Mouse (Mus musculus) embryonic facial prominence, embryonic 13.5 days (tissue): ENCODE results near the gene Arhgap42. TPM values are rescaled to one million over a fixed set of nuclear protein-coding genes. Genes with fewer than 3 reads are reported as not detected.

Experiments used
- ATAC-seq: fragments of 200-750 bp; cut with Nextera tagmentation; 2 replicates; pipeline ENCODE4 v1.8.0; 2017; ENCODE audit warnings: low read depth; ENCODE audit not compliant: insufficient number of reproducible peaks, insufficient read depth, low FRiP score, low TSS enrichment
- H3K27ac ChIP-seq: fragments of 300-500 bp; sonication (generic); 2 replicates; pipeline ENCODE4 v1.5.1; 2015; ENCODE audit warnings: moderate library complexity, mild to moderate bottlenecking, inconsistent platforms
- H3K27me3 ChIP-seq: fragments of 300-500 bp; sonication (generic); 2 replicates; pipeline ENCODE4 v1.6.1; 2015; ENCODE audit warnings: mild to moderate bottlenecking, inconsistent platforms
- H3K36me3 ChIP-seq: fragments of 300-500 bp; sonication (generic); 2 replicates; pipeline ENCODE4 v1.6.1; 2015; ENCODE audit warnings: mild to moderate bottlenecking, inconsistent platforms
- H3K4me1 ChIP-seq: fragments of 300-500 bp; sonication (generic); 2 replicates; pipeline ENCODE4 v1.6.1; 2015; ENCODE audit warnings: inconsistent platforms
- H3K4me2 ChIP-seq: fragments of 300-500 bp; sonication (generic); 2 replicates; pipeline ENCODE4 v1.6.1; 2015; ENCODE audit warnings: moderate library complexity, mild to moderate bottlenecking, inconsistent platforms
- H3K4me3 ChIP-seq: fragments of 300-500 bp; sonication (generic); 2 replicates; pipeline ENCODE4 v1.5.1; 2015; ENCODE audit warnings: mild to moderate bottlenecking, inconsistent platforms
- H3K9ac ChIP-seq: fragments of 300-500 bp; sonication (generic); 2 replicates; pipeline ENCODE4 v1.6.1; 2015; ENCODE audit warnings: mild to moderate bottlenecking, inconsistent platforms
- H3K9me3 ChIP-seq: fragments of 300-500 bp; sonication (generic); 2 replicates; pipeline ENCODE4 v1.6.1; 2016; ENCODE audit warnings: inconsistent platforms
- WGBS: fragments of 180-500 bp; shearing (Covaris S2); methylation state at CpG from one replicate; pipeline ENCODE4 v1.1.7; 2015; ENCODE audit warnings: mixed read lengths; 5-methylcytosine and 5-hydroxymethylcytosine counted together
- polyA plus RNA-seq: library from polyadenylated mRNA; unstranded; fragments of >200 nt; fragmentation: Nextera tagmentation; extraction: Ambion mirVana; gene quantifications from 2 replicates; pipeline ENCODE4 v1.2.1, GENCODE M21; 2015

Arhgap42 gene
- polyA plus RNA-seq, 1 experiment from 2014 or later, result 64.1 TPM

DNA sequence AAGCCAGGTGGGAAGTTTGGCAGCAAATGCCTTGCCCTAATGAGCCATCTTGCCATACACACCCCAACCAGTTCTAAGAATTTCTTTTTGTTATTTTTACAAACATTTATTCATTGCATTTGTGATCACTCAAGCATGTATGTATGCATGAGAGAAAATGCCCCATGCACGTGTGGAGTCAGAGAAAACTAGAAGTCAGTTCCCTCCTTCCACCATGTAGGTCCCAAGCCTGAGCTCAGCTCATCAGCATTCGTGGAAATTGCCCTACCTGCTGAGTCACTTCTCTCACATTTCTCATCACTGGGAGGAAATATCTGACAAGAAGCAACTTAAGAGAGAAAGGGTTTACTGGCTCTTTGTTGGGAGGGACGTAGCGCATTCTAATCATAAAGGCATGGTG is 31.6 kb downstream of the Arhgap42 start:
- WGBS, result 80% methylated on average over 4 of the region's 4 CpGs
- Histone ChIP-seq H3K36me3 (no peaks in the 10 kb centered on the region), H3K27ac (no peak overlapping the region), H3K9me3 (no peaks in the 10 kb centered on the region), H3K4me2 (no peak overlapping the region), H3K9ac (no peak overlapping the region), H3K4me3 (no peak overlapping the region), H3K4me1 (0 out of 2 replicates have a peak, but pooled peaks cover 4% of the 10 kb centered on the region), H3K27me3 (no peaks in the 10 kb centered on the region)
- no peak for ATAC-seq

- Histone ChIP-seq H3K9me3 (no peaks in the 10 kb centered on the region), H3K36me3 (no peaks in the 10 kb centered on the region), H3K27ac (no peak overlapping the region), H3K27me3 (no peaks in the 10 kb centered on the region), H3K4me3 (no peak overlapping the region), H3K9ac (no peak overlapping the region), H3K4me1 (peaks cover 15% of the 10 kb centered on the region), H3K4me2 (no peak overlapping the region)
- no peak for ATAC-seq
- WGBS, result 71% methylated on average over 8 of the region's 8 CpGs
These were observed 38.0 kb downstream of the Arhgap42 start for GRCm38 (mm10) chr9:9200827-9201388.

GRCm38 (mm10) chr9:9199170-9199841 is 39.6 kb downstream of the Arhgap42 start:
- H3K27ac ChIP-seq, result peak overlapping the region; percentile 5; the same call in 1 of the 2 replicates
- 25% methylated on average over 8 of the region's 8 CpGs for WGBS
- no peak; the same call in 1 of the 2 replicates for ATAC-seq
- H3K9me3 ChIP-seq, result no peaks in the 10 kb centered on the region
- H3K9ac ChIP-seq, result no peak overlapping the region
- no peaks in the 10 kb centered on the region for H3K27me3 ChIP-seq
- H3K4me1 ChIP-seq, result peaks cover 20% of the 10 kb centered on the region
- no peaks in the 10 kb centered on the region for H3K36me3 ChIP-seq
- no peak overlapping the region for H3K4me3 ChIP-seq
- no peak overlapping the region for H3K4me2 ChIP-seq

DNA sequence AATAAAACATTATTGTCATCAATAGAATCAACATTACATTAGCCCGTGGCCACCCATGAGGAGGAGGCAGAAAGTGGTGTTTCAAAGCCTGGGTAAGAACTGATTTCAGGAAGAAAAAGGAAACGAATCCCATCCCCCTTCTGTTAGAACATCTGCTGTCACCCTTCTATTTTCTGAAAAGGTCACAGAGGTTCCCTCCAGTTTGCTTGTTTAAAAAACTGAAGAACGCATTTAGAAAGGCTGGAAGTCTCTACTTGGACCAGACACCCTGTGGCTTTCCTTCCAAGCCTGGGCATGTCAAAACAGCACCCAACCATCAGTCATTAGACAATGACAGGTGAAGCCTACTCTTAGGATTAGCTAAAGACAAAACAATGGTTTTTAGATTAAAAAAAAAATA is 40.3 kb downstream of the Arhgap42 start:
- no peak overlapping the region for H3K4me3 ChIP-seq
- H3K27me3 ChIP-seq, result no peaks in the 10 kb centered on the region
- WGBS, result 28% methylated on average over 3 of the region's 3 CpGs
- peaks cover 20% of the 10 kb centered on the region for H3K4me1 ChIP-seq
- no peak overlapping the region for H3K27ac ChIP-seq
- no peak overlapping the region for H3K9ac ChIP-seq
- no peak overlapping the region for H3K4me2 ChIP-seq
- H3K9me3 ChIP-seq, result no peaks in the 10 kb centered on the region
- no peak for ATAC-seq
- no peaks in the 10 kb centered on the region for H3K36me3 ChIP-seq

DNA sequence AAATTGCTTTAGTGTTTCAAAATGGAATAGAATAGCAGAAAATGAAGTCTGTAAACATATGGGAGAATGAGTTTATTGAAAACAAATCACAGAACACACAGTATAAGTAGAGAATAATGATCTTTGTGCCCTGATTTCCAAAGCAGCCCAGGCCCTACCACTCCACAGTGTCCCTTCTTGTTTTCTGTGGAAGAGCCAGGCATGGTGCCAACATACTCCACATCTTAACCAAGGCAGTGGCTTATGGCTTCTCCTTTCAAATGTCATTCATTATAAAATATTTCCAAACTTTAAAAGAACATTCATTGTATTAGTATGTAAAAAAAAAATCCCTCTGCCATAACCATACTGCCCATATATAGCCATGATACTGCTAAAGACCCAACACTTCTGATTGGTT is 42.9 kb downstream of the Arhgap42 start:
- H3K4me2 ChIP-seq, result no peak overlapping the region
- no peaks in the 10 kb centered on the region for H3K27me3 ChIP-seq
- H3K9me3 ChIP-seq, result no peaks in the 10 kb centered on the region
- H3K4me1 ChIP-seq, result peaks cover 20% of the 10 kb centered on the region
- no peak overlapping the region for H3K27ac ChIP-seq
- no peak overlapping the region for H3K9ac ChIP-seq
- no peaks in the 10 kb centered on the region for H3K36me3 ChIP-seq
- ATAC-seq, result no peak
- H3K4me3 ChIP-seq, result no peak overlapping the region

- Histone ChIP-seq H3K27me3 (no peaks in the 10 kb centered on the region), H3K27ac (no peak overlapping the region), H3K4me3 (no peak overlapping the region), H3K4me2 (no peak overlapping the region), H3K9ac (no peak overlapping the region), H3K4me1 (peaks cover 16% of the 10 kb centered on the region), H3K36me3 (no peaks in the 10 kb centered on the region), H3K9me3 (no peaks in the 10 kb centered on the region)
- ATAC-seq, result no peak
- 37% methylated on average over 1 of the region's 1 CpGs for WGBS
These were observed 44.4 kb downstream of the Arhgap42 start for GRCm38 (mm10) chr9:9194496-9194895.

GRCm38 (mm10) chr9:9192716-9193115 is 46.2 kb downstream of the Arhgap42 start:
- Histone ChIP-seq H3K36me3 (no peaks in the 10 kb centered on the region), H3K4me3 (no peak overlapping the region), H3K4me1 (peaks cover 20% of the 10 kb centered on the region), H3K9ac (no peak overlapping the region), H3K27ac (no peak overlapping the region), H3K27me3 (no peaks in the 10 kb centered on the region), H3K9me3 (no peaks in the 10 kb centered on the region), H3K4me2 (no peak overlapping the region)
- no peak for ATAC-seq
- WGBS, result 88% methylated on average over 4 of the region's 4 CpGs

DNA sequence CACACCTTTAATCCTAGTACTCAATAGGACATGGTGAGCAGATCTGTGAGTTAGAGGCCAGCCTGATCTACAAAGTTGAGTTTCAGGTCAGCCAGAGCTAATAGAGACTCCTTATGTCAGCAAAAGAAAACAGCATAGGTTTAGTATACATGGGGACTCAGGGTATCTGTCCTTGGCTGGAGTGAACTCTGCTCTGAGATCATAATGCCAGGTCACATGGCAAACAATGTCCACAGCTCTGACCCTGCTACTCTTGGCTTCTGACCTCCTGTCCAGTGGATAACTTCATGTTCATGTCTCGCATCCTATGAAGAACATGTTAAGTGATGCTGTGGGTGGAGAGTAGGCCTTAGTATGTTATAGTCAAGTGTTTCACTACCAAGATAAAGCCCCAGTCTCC is 48.1 kb downstream of the Arhgap42 start:
- H3K9ac ChIP-seq, result no peak overlapping the region
- no peaks in the 10 kb centered on the region for H3K36me3 ChIP-seq
- H3K9me3 ChIP-seq, result no peaks in the 10 kb centered on the region
- H3K27ac ChIP-seq, result no peak overlapping the region
- H3K4me3 ChIP-seq, result no peak overlapping the region
- ATAC-seq, result no peak
- H3K4me1 ChIP-seq, result peaks cover 23% of the 10 kb centered on the region
- WGBS, result 91% methylated on average over 1 of the region's 1 CpGs
- H3K27me3 ChIP-seq, result no peaks in the 10 kb centered on the region
- no peak overlapping the region for H3K4me2 ChIP-seq

GRCm38 (mm10) chr9:9188167-9188566 is 50.7 kb downstream of the Arhgap42 start:
- H3K36me3 ChIP-seq, result no peaks in the 10 kb centered on the region
- no peak overlapping the region for H3K9ac ChIP-seq
- ATAC-seq, result no peak
- WGBS, result 73% methylated on average over 3 of the region's 3 CpGs
- no peak overlapping the region; the same call in 1 of the 2 replicates for H3K27ac ChIP-seq
- peaks cover 18% of the 10 kb centered on the region for H3K4me1 ChIP-seq
- H3K4me2 ChIP-seq, result no peak overlapping the region
- no peaks in the 10 kb centered on the region for H3K9me3 ChIP-seq
- H3K4me3 ChIP-seq, result no peak overlapping the region
- no peaks in the 10 kb centered on the region for H3K27me3 ChIP-seq

DNA sequence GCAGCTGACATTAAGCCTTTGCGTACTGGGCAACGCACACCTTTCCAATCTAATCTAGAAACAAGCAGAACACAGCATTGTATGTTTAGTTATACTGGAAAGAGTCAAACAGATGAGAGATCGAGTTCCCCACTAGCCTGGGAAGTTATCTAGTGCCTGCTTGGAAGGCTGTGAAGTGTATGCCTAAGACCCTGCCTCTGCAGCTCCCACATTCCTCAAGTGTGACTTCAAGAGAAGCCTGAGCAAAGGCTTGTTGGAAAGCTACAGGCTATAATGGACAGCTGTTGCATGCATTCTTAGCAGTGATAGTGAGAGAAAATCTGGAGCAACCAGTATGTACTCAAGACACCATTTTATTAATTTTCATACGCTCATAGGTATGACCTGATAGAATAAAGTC is 61.2 kb downstream of the Arhgap42 start:
- Histone ChIP-seq H3K9ac (no peak overlapping the region), H3K27me3 (no peaks in the 10 kb centered on the region), H3K4me3 (no peak overlapping the region), H3K27ac (no peak overlapping the region), H3K9me3 (no peaks in the 10 kb centered on the region), H3K4me2 (no peak overlapping the region), H3K36me3 (0 out of 2 replicates have a peak, but pooled peaks cover 4% of the 10 kb centered on the region), H3K4me1 (0 out of 2 replicates have a peak, but pooled peaks cover 8% of the 10 kb centered on the region)
- ATAC-seq, result no peak
- 82% methylated on average over 4 of the region's 4 CpGs for WGBS

GRCm38 (mm10) chr9:9174924-9175323 is 64.0 kb downstream of the Arhgap42 start:
- no peaks in the 10 kb centered on the region for H3K27me3 ChIP-seq
- no peak for ATAC-seq
- H3K4me1 ChIP-seq, result peaks cover 10% of the 10 kb centered on the region; the same call in 1 of the 2 replicates
- no peak overlapping the region for H3K4me3 ChIP-seq
- H3K9ac ChIP-seq, result no peak overlapping the region
- no peak overlapping the region for H3K27ac ChIP-seq
- 78% methylated on average over 2 of the region's 2 CpGs for WGBS
- no peaks in the 10 kb centered on the region for H3K9me3 ChIP-seq
- no peak overlapping the region for H3K4me2 ChIP-seq
- 0 out of 2 replicates have a peak, but pooled peaks cover 4% of the 10 kb centered on the region for H3K36me3 ChIP-seq

DNA sequence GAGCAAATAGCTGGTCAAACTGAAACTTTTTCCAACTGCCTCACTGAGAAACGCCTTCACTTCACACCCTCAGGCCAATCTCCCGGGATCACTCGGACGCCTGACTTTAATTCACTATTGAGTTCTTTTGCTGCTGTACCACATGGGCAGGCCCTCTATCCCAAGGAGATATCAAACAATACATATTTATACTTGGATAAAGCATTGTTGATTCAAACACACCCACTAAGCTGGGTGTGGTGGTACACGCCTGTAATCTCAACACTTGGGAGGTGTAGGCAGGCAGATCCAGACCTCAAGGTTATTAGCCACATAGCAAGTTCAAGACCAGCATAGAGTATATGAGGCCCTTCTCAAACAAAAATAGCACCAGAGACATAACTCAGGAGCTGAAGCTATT is 64.7 kb downstream of the Arhgap42 start:
- ATAC-seq, result no peak
- H3K9ac ChIP-seq, result no peak overlapping the region
- no peak overlapping the region for H3K27ac ChIP-seq
- H3K4me3 ChIP-seq, result no peak overlapping the region
- no peaks in the 10 kb centered on the region for H3K27me3 ChIP-seq
- H3K36me3 ChIP-seq, result 0 out of 2 replicates have a peak, but pooled peaks cover 4% of the 10 kb centered on the region
- WGBS, result 74% methylated on average over 5 of the region's 5 CpGs
- no peak overlapping the region for H3K4me2 ChIP-seq
- no peaks in the 10 kb centered on the region for H3K9me3 ChIP-seq
- H3K4me1 ChIP-seq, result peaks cover 10% of the 10 kb centered on the region; the same call in 1 of the 2 replicates
